Mouse (Mus musculus): ENCODE measurements around the gene Rtl10. TPM values are rescaled to one million over a fixed set of nuclear protein-coding genes. Genes with fewer than 3 reads are reported as not detected.

Rtl10 gene
- polyA plus RNA-seq, 1 experiment: 4.2 TPM

DNA sequence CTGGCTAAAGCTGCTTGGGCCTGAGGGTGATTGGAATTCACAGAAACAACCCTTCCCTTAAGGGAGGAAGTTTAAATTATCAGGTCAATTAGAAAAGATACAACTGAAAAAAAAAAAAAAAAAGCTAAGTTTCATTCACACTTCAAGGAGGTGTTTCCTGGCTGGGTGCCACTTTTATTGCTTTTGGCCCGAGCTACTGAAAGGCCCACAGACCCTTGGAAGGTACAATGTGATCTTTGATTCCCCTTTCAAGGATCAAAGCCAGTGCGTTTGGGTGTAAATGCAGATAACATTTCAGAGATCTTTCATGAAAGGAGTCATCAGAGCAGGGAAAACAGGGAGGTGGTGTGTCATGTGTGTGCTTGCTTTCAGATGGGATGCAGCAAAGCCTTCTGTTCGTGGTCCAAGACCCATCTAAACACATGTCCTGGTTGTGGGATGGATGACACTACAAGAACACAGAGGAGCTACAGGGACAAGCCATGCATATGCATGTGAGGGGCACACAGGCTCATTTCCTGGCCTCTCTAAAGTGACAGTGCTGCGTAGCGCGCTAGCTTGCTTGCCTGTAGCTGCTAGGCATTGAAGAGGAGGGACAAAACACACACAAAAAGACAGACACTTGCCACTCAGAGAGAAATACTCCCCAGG lies 711 bp upstream of the Rtl10 start:
- H3K4me3 ChIP-seq (ENCODE audit: insufficient read depth, low read length): peak overlapping the region; percentile 84
- peak overlapping the region; percentile 85 for H3K27ac ChIP-seq (ENCODE audit: insufficient read depth, low read length)
- TF ChIP-seq CTCF (IDR thresholded peaks at IDR 0.05; ENCODE audit: extremely low read depth, insufficient read depth, low read length) (no peak), POLR2A (IDR thresholded peaks at IDR 0.05; ENCODE audit: extremely low read depth, insufficient read depth, low read length) (no peak)

DNA sequence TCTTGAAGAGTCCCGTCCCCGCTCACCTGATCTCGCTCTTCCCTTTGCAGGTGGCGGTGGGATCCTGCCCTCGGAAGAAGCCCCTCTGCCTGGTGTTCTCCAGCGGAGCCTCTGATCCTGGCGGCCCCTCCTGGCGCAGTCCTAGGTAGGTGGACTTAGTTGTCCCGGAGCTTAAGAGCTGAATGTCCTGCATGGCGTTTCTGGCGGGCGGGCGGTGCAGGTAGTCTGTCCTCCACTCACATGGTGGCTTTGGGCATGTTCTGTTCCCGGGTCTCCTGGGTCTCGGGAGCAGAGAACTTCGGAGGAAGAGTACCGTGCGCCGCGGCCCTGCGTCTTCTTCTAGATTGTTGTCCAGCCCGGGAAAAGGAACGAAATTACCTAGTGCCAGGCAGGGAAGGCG lies 295 bp downstream of the Rtl10 start:
- Histone ChIP-seq H3K4me1 (ENCODE audit: control insufficient read depth, insufficient read depth, low read length) (peaks cover 2% of the 10 kb centered on the region; the same call in 1 of the 2 replicates), H3K4me3 (ENCODE audit: insufficient read depth, low read length) (peak overlapping the region; percentile 84), H3K27ac (ENCODE audit: insufficient read depth, low read length) (no peak overlapping the region)
- no peak for TF ChIP-seq POLR2A (IDR thresholded peaks at IDR 0.05; ENCODE audit: extremely low read depth, insufficient read depth, low read length)
- TF ChIP-seq CTCF (IDR thresholded peaks at IDR 0.05; ENCODE audit: extremely low read depth, insufficient read depth, low read length): no peak

More for the DNA sequence above, 711 bp upstream of the Rtl10 start:
- H3K4me1 ChIP-seq (ENCODE audit: control insufficient read depth, insufficient read depth, low read length): peaks cover 2% of the 10 kb centered on the region; the same call in 1 of the 2 replicates

DNA sequence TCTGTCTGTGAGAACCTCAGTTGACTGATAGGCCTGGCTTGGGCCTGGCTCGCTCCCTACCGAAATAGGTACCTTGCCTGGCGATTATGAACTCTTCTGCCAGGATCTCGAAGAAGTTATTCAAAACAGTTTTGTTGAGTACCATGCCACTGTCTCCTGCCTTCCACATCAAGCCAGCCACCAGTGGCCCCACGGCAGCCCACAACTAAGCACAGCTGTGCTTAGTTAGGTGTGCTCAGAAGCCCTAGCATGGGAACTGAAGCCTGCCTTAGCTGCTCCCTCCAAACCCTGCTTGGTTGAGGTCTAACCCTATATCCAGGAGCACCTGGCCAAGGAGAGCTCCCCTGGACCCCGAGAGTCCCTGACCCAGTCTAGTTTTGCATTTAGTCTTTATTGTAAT lies 2.8 kb downstream of the Rtl10 start:
- peaks cover 2% of the 10 kb centered on the region; the same call in 1 of the 2 replicates for H3K4me1 ChIP-seq (ENCODE audit: control insufficient read depth, insufficient read depth, low read length)
- TF ChIP-seq POLR2A (IDR thresholded peaks at IDR 0.05; ENCODE audit: extremely low read depth, insufficient read depth, low read length) (no peak), CTCF (IDR thresholded peaks at IDR 0.05; ENCODE audit: extremely low read depth, insufficient read depth, low read length) (no peak)
- H3K27ac ChIP-seq (ENCODE audit: insufficient read depth, low read length): no peak overlapping the region
- H3K4me3 ChIP-seq (ENCODE audit: insufficient read depth, low read length): no peak overlapping the region

DNA sequence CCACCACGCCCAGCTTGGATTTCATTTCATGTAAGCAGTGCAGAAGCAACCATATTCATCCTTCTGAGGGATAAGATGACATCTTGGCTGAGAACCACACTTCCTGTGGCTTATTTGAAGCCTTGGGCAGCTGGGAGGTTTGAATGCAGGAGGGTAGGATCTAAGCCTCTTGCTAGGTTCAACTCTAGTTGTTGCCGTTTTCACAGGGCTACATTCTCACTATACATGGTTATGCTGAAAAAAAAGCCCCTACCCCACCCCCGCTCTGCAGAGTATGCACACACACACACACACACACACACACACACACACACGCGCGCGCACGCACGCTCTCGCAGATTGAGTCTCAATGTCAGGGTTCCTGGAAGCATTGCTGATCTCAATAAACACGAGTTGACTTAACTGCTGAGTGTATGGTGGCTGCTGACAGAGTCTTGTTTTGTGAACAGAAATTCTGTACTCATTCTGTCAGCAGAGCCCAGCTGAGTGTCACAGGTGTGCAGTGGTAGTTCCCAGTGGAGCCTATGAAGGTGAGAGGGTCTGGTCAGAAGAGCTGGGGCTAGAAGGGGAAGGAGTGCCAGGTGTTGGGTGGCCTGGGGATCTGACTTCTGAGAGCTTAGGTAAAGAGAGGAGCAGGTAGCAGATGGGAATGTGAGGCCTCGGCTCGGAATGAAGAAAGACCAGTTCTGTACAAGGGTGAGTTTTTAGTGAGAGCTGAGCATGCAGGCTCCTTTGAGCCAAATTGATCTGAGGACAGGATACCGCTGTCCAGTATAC lies 5.1 kb downstream of the Rtl10 start:
- TF ChIP-seq POLR2A (IDR thresholded peaks at IDR 0.05; ENCODE audit: extremely low read depth, insufficient read depth, low read length): no peak
- no peak for TF ChIP-seq CTCF (IDR thresholded peaks at IDR 0.05; ENCODE audit: extremely low read depth, insufficient read depth, low read length)
- no peak overlapping the region for H3K27ac ChIP-seq (ENCODE audit: insufficient read depth, low read length)
- H3K4me3 ChIP-seq (ENCODE audit: insufficient read depth, low read length): no peak overlapping the region
- H3K4me1 ChIP-seq (ENCODE audit: control insufficient read depth, insufficient read depth, low read length): no peaks in the 10 kb centered on the region

DNA sequence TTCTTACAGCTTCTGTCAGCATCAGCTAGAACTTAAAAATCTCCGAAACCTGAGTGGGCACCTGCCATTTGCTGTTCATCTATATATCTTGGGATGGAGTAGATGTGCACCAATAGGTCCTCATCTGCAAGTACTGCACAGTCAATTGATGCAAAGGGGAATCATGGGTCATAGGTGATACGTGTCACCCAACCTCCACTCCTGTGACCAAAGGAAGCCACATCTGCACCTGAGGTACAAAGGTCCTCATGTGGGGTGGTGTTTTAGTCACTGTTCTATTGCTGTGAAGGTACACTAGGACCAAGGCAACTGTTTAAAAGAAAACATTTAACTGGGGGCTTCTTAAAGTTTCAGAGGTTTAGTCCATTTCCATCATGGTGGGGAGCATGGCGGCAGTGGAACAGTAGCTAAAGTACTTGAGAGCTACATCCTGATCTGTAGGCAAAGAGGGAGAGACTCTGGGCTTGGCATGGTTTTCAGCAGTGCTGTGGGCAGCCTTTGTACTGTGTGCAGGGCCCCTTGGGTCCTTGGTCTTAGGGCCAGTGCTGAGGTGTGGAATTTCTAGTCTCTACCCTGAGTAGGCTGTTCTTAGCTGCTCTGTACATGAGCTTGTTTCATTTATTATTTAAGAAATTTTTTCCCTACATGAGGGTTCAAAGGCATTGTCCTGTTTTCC lies 8.0 kb downstream of the Rtl10 start:
- H3K4me3 ChIP-seq (ENCODE audit: insufficient read depth, low read length): no peak overlapping the region
- H3K27ac ChIP-seq (ENCODE audit: insufficient read depth, low read length): no peak overlapping the region
- TF ChIP-seq CTCF (IDR thresholded peaks at IDR 0.05; ENCODE audit: extremely low read depth, insufficient read depth, low read length) (no peak), POLR2A (IDR thresholded peaks at IDR 0.05; ENCODE audit: extremely low read depth, insufficient read depth, low read length) (no peak)
- no peaks in the 10 kb centered on the region for H3K4me1 ChIP-seq (ENCODE audit: control insufficient read depth, insufficient read depth, low read length)

DNA sequence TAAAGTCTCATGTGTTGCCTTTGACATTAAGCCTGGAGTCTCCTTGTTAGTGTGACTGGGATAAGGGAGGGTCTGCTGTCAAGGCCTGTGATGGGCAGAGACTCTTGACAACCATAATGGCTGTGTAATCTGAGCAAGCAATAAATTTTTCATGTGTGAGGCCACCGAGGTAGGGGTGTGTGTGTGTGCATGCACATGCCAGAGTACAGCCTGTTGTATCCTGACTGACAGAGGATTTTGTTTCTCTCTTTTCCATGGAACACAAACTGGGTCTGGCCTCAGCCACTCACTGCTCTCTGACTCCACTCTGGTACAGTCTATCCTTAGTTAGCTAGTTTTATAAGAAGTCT lies 8.5 kb downstream of the Rtl10 start:
- Histone ChIP-seq H3K4me3 (ENCODE audit: insufficient read depth, low read length) (no peak overlapping the region), H3K27ac (ENCODE audit: insufficient read depth, low read length) (no peak overlapping the region), H3K4me1 (ENCODE audit: control insufficient read depth, insufficient read depth, low read length) (no peaks in the 10 kb centered on the region)
- no peak for TF ChIP-seq POLR2A (IDR thresholded peaks at IDR 0.05; ENCODE audit: extremely low read depth, insufficient read depth, low read length)
- TF ChIP-seq CTCF (IDR thresholded peaks at IDR 0.05; ENCODE audit: extremely low read depth, insufficient read depth, low read length): no peak

DNA sequence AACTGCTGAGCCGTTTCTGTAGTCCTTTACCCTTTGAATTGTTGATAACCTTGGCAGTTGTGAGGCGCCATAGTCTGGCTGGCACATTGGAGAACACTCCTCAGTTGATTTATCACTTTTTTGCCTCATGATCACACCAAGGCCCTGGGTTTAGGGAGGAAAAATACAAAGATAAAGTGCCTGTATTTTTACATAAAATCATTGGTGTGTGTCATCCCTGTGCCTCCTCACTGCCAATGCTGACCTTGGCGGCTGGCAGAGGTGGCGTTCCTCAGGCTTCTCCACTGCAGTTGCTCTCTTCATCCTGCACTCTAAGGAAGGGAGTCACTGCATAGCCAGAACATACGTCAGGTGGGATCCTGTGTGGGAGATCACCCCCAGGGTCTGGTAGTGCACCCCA lies 13.0 kb downstream of the Rtl10 start:
- Histone ChIP-seq H3K27ac (ENCODE audit: insufficient read depth, low read length) (no peak overlapping the region), H3K4me3 (ENCODE audit: insufficient read depth, low read length) (no peak overlapping the region), H3K4me1 (ENCODE audit: control insufficient read depth, insufficient read depth, low read length) (no peaks in the 10 kb centered on the region)
- TF ChIP-seq POLR2A (IDR thresholded peaks at IDR 0.05; ENCODE audit: extremely low read depth, insufficient read depth, low read length) (no peak), CTCF (IDR thresholded peaks at IDR 0.05; ENCODE audit: extremely low read depth, insufficient read depth, low read length) (no peak)

DNA sequence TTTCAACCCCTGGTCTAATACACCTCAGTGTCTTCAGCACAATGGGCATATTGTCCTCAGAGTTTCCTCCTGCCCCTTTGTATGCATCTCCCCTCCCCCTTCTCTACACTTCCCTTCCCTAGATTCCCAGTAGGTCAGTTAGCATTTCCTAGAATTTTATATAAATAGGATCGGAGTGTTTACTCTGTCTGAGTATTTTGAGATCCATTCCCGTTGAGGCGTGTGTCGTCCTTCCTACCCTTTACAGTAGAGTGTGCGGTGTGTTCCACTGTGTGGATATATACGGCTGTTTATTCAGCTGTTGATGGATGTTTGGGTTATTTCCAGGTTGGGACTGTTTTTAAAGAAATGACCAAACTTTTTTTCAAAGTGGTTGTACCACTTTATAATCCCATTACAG lies 14.8 kb downstream of the Rtl10 start:
- H3K4me3 ChIP-seq (ENCODE audit: insufficient read depth, low read length): no peak overlapping the region
- no peaks in the 10 kb centered on the region for H3K4me1 ChIP-seq (ENCODE audit: control insufficient read depth, insufficient read depth, low read length)
- no peak overlapping the region for H3K27ac ChIP-seq (ENCODE audit: insufficient read depth, low read length)
- TF ChIP-seq POLR2A (IDR thresholded peaks at IDR 0.05; ENCODE audit: extremely low read depth, insufficient read depth, low read length) (no peak), CTCF (IDR thresholded peaks at IDR 0.05; ENCODE audit: extremely low read depth, insufficient read depth, low read length) (no peak)

DNA sequence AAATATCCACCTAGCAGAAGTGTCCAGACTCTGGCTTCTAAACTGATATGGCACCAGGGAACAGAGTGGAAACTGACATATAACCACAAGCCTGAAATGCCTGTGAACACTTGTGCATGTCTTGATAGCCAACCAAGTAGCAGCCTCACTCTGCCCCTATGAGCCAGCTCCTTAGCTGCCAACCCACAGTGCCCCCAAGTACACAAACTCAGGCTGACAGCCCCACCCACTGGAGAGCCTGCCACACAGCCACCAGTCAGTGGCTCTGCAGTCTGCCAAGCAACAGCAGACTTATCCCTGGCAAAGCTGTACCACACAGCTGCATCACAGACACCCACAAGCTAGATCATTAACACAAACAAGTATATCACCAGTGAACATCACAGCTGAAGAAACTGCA lies 19.4 kb downstream of the Rtl10 start:
- no peak overlapping the region for H3K4me3 ChIP-seq (ENCODE audit: insufficient read depth, low read length)
- H3K27ac ChIP-seq (ENCODE audit: insufficient read depth, low read length): no peak overlapping the region
- TF ChIP-seq POLR2A (IDR thresholded peaks at IDR 0.05; ENCODE audit: extremely low read depth, insufficient read depth, low read length) (no peak), CTCF (IDR thresholded peaks at IDR 0.05; ENCODE audit: extremely low read depth, insufficient read depth, low read length) (peak; percentile 27; the same call in 1 of the 2 replicates)
- H3K4me1 ChIP-seq (ENCODE audit: control insufficient read depth, insufficient read depth, low read length): no peaks in the 10 kb centered on the region

Data from cortical plate, adult 2 months (tissue).